Mouse (Mus musculus) cerebellum, postnatal 4 days (tissue): ENCODE measurements at regions not wholly inside any gene's neighbourhood (a gene's known extent, or its start where the extent isn't known, plus 50 kb on each side); places are given as distances from the start of the nearest gene placed in this dataset.
"Not testable (repeated sequence)": the region's sequence is repeated elsewhere in the genome, so short reads cannot be mapped to it uniquely, and the experiment has no call there.

Experiments used
- DNase-seq, 2 experiments: peaks; one replicate each; pipeline ENCODE4 v3.0.0; 2022; ENCODE audit warnings: low spot score in 2 of 2, mixed read lengths in 1 of 2

- no peak for DNase-seq
Observed at GRCm38 (mm10) chr13:45130516-45131249, 52.2 kb downstream of the Gm9817 start.

DNA sequence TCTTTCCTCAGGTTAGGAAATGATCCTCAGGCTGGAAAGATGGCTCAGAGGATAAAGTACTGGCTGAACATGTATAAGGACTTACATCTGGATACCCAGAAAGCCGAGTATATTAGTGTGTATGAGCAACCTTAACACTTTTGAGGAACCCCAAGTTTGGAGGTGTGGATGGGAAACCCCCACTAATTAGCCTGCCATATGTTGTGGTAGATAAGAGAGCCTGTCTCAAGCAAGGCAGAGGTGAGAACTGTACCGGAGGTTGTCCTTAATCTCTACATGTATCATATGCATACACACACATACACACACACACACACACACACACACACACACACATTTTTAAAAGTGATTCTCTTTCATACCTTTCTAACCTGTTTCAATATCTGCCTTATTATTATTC is 62.1 kb downstream of the Gm9817 start:
- DNase-seq: no peak

DNA sequence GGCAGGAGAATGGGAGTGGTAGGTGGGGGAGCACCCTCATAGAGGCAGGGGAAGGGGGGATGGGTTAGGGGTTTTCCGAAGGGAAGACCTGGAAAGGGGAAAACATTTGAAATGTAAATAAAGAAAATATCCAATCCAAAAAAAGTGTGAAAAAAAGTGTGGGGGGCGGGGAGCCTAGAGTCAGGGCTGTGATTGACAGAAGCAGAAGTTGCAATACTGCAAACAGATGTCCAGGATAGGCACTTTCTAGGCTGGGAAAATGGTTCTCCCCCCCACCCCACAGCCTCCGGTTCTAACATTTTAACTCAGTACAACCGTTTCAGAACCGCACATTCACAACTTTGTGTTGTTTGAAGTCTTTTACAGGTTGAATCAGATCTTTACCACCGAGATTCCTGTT is 66.6 kb downstream of the Gm9817 start:
- no peak for DNase-seq

- DNase-seq: no peak
Observed at GRCm38 (mm10) chr13:45156223-45156622, 77.7 kb downstream of the Gm9817 start.

DNA sequence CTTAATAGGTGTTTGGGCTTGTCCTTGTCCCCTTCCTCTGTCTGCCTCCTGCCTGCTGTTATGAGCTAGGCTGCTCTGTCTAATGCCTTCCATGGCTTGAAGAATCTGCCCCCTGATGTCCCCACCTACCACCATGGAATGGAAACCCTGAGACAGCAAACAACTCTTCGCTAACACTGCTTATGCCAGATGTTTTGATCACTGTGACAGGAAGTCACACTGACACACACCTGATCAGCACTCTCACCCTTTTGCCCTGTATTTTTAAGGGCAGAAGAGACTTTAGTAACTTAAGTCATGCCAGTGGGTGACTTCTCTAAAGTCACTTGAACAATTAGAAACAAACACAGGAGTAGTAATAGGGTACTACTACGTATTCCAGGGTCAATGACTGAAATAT is 78.5 kb downstream of the Gm9817 start:
- DNase-seq: no peak

DNA sequence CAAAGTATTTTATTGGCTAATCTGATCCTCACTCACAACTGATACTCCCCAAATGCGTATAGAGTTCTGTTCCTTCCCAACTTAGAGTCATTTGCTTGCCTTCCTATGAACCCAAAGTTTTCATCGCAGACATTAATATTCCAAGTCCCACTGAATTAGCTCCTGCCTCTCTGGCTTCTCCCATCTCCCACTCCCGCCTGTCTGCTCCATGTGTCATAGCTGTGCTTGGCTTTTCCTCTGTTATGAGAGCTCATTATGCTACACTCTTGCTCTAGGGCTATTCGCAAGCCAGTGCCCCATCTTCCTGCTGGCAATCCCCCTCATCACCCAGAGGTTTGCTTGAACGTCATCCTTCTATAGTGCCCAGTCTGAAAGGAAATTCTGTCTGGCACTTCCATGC is 81.8 kb downstream of the Gm9817 start:
- no peak for DNase-seq

DNA sequence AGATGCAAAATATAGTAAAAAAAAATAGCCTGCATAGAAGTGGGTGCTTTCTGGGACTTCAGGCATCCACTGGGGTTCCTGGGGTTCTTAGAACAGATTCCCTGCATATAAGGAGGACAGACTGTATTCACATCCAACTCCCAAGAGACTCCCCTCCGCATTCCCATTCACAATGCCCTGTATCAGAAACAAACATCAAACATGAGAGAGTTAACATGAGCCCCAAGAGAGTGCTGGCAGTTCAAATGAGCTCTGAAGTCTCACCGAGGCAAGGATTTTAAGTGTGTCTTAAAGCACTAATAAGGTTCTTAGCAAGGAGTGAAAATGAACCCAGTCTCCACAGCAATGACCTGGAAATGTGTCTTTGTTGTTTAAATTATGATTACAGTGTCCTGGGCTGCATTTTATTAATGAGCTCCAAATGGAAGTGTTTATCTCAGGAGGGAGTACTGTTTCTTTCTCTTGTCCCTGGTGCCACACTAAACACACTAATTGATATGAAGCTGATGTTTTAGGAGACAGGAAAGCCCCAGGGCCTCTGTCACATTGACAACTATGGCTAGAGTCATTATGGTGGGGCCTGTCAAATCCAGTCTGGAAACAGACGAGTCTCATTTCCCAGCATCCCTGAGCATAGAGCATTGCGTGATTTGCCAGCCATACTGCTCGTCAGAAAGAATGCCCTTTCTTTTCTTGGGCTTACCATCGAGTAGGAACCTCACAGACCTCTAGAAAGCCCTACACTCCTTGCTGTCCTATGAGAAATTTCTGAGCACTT is 85.7 kb downstream of the Gm9817 start:
- no peak for DNase-seq

GRCm38 (mm10) chr13:45165159-45165558 is 86.7 kb downstream of the Gm9817 start:
- DNase-seq: no peak

DNA sequence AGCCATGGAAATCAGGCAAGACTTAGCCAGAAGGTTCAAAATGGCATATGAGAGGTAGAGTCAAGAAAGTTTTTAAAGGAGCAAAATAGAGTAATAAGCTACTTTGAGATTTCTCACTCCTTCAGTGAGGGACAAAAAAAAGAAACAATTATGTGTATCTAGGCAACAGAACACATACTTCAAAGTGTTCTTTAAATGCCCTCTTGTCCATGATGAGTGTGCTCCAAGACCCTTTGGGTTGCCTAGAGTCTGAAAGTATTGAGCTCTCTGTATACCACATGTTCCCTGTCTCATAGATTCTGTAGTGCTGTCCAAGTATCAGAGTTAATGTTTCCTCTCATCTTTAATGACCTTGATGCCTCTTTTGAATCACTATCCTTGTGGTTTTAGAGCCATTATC is 91.2 kb downstream of the Gm9817 start:
- DNase-seq: no peak

DNA sequence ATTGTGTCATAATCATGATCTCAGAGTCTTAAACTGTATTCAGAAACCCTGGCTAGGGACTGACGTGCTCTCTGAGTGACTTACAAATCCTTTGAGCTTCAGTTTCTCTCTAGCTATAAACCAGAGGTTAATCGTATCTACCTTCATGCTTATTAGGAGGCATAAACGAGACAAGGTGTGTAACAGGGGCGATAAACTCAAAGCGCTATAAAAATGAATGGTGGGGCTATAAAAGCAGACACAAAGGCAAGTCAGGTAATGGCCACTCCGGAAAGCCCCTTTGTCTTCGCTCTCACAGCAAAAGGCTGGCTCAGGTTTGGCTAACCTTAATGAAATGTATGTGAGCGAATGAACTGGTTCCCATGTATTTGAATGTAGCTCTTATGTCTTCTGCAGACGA is 94.6 kb downstream of the Gm9817 start:
- no peak for DNase-seq

DNA sequence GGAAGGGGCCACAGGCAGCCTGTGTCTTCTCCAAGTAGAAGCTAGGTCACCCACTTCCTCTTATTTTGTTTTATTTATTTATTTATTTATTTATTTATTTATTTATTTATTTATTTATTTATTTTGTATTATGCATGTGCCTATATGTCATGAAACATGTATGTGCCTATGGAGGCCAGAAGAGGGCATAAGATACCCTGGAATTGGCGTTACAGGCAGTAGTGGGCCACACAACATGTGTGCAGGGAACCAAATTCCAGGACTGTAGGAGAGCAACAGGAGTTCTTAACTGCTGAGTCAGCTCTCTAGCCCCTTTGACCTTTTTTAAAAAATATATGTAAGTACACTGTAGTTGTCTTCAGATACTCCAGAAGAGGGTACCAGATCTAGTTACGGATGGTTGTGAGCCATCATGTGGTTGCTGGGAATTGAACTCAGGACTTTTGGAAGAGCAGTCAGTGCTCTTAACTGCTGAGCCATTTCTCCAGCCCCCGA is 97.3 kb downstream of the Gm9817 start:
- DNase-seq: not testable (repeated sequence)

GRCm38 (mm10) chr13:45181529-45182230 is 103.2 kb downstream of the Gm9817 start:
- DNase-seq: no peak

GRCm38 (mm10) chr13:45189389-45189788 is 110.9 kb downstream of the Gm9817 start:
- peak in 1 of 2 experiments; percentile 19 for DNase-seq

- no peak for DNase-seq
Observed at GRCm38 (mm10) chr13:45190151-45190550, 111.7 kb downstream of the Gm9817 start.

GRCm38 (mm10) chr13:45192079-45192478 is 113.6 kb downstream of the Gm9817 start:
- no peak for DNase-seq

DNA sequence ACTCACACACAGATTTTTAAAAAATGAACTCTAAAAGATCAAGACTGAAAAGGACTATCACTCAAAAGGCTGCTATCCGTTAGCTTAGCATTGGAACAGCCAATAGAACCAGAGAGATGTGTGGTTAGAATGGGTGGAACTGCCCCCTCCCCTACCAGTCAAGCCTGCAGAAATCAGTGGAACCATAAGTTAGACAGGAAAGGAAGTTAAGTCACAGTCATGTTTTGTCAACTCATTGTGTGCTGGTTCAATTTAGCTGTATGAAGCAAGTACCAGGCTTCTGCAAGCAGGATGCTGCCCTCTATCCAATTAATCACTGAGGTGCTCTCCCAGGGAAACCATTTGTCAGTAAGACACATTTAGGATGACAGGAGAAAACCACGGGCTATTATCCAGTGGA is 117.1 kb downstream of the Gm9817 start:
- DNase-seq: no peak

DNA sequence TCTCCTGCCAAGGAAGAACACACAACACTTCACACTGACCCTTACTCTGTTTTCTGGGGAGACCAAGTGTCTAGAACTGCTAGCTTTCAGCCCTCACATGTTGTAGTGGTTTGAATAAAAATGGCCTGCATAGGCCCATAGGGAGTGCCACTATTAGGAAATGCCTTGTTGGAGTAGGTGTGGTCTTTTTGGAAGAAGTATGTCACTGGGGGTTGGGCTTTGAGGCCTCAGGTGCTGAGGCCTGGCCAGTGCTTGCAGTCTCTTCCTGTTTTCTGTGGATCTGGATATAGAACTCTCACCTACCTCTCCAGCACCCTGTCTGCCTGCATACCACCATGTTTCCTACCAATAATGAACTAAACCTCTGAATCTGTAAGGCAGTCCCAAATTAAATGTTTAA is 117.9 kb downstream of the Gm9817 start:
- DNase-seq: no peak

GRCm38 (mm10) chr13:45200511-45201120 is 122.1 kb downstream of the Gm9817 start:
- no peak for DNase-seq

GRCm38 (mm10) chr13:45204856-45205255 is 126.4 kb downstream of the Gm9817 start:
- no peak for DNase-seq

- no peak for DNase-seq
Observed at GRCm38 (mm10) chr13:45208540-45209197, 130.2 kb downstream of the Gm9817 start.

GRCm38 (mm10) chr13:45211241-45211640 is 132.7 kb downstream of the Gm9817 start:
- DNase-seq: no peak
